Mouse (Mus musculus) hindbrain, postnatal 0 days (tissue): ENCODE measurements at regions not wholly inside any gene's neighbourhood (a gene's known extent, or its start where the extent isn't known, plus 50 kb on each side); places are given as distances from the start of the nearest gene placed in this dataset.

ENCODE experiments used
- ATAC-seq: fragments of 200-750 bp; cut with Nextera tagmentation; 2 replicates; pipeline ENCODE4 v1.8.0; 2017; ENCODE audit warnings: mild to moderate bottlenecking, moderate TSS enrichment, moderate library complexity
- DNase-seq: peaks from one replicate; pipeline ENCODE4 v3.0.0-alpha.2; 2015; ENCODE audit warnings: low spot score
- H3K27ac ChIP-seq: fragments of 300-500 bp; sonication (generic); 2 replicates; pipeline ENCODE4 v1.5.1; 2014; ENCODE audit warnings: mild to moderate bottlenecking
- H3K27me3 ChIP-seq: fragments of 300-500 bp; sonication (generic); 2 replicates; pipeline ENCODE4 v1.6.1; 2014; ENCODE audit warnings: low read length, mixed read lengths; ENCODE audit not compliant: insufficient read depth
- H3K36me3 ChIP-seq: fragments of 300-500 bp; sonication (generic); 2 replicates; pipeline ENCODE4 v1.6.1; 2014; ENCODE audit warnings: low read length, mixed read lengths; ENCODE audit not compliant: insufficient read depth
- H3K4me1 ChIP-seq: fragments of 300-500 bp; sonication (generic); 2 replicates; pipeline ENCODE4 v1.6.1; 2014; ENCODE audit warnings: antibody characterized with exemption, low read length, mixed read lengths; ENCODE audit not compliant: insufficient read depth
- H3K4me2 ChIP-seq: fragments of 300-500 bp; sonication (generic); 2 replicates; pipeline ENCODE4 v1.6.1; 2014; ENCODE audit warnings: low read depth, mild to moderate bottlenecking, low read length, moderate library complexity, mixed read lengths
- H3K4me3 ChIP-seq: fragments of 300-500 bp; sonication (generic); 2 replicates; pipeline ENCODE4 v1.5.1; 2014; ENCODE audit warnings: low read length
- H3K9ac ChIP-seq: fragments of 300-500 bp; sonication (generic); replicated peaks from 2 replicates; pipeline ENCODE4 v1.6.1; 2014; ENCODE audit warnings: mild to moderate bottlenecking, low read length, moderate library complexity, mixed read lengths
- H3K9me3 ChIP-seq: fragments of 300-500 bp; sonication (generic); 2 replicates; pipeline ENCODE4 v1.6.1; 2016; ENCODE audit warnings: low read length, mixed read lengths
- CTCF ChIP-seq: IDR thresholded peaks from 2 replicates; pipeline ENCODE4 v1.5.1; 2016; ENCODE audit warnings: antibody characterized with exemption, control low read depth, low read depth
- WGBS: fragments of 180-500 bp; shearing (Covaris S2); extraction: QIAGEN DNeasy Blood & Tissue Kit; methylation state at CpG from one replicate; pipeline ENCODE4 v1.1.7; 2014; 5-methylcytosine and 5-hydroxymethylcytosine counted together

DNA sequence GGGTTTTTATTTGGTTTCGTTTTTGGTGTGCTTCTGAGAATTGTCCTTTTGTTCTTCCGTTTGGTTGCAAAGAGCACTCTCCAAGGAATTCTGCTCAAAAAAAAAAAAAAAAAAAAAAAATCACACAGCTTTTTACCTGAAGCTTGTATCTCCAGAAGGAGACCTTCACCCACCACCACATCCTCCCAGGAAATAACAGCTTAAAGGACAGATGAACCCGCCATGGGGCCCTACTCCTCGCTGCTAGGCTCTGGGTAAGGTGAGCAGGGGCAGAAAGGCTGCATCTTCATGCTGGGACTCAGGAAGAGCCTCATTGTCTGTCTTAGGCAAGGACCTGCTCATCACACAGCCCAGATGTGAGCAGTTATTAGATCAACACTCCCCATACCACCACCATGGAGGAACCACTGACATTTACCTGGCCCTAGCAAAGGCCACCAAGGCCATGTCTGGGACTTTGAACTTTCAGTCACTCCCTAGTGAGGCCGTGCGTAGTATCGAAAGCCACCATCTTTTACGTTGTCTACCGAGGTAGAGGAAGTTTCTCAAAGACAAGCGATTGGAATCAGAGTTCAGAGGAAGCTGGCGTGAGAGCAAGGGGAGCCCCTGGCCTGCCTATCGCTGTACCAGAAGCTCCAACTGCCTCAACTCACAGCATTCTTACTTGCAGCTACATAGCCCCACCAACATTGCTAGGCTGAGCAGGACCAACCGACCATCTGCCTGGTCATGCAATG is 97.1 kb downstream of the Tomm20 start:
- Histone ChIP-seq H3K27ac (no peak overlapping the region), H3K4me2 (no peak overlapping the region), H3K4me3 (no peak overlapping the region), H3K9ac (no peak overlapping the region), H3K4me1 (no peaks in the 10 kb centered on the region), H3K27me3 (no peaks in the 10 kb centered on the region), H3K9me3 (no peaks in the 10 kb centered on the region), H3K36me3 (no peaks in the 10 kb centered on the region)
- TF ChIP-seq CTCF: no peak
- WGBS: 86% methylated on average over 13 of the region's 13 CpGs
- DNase-seq (no peak), ATAC-seq (no peak)

DNA sequence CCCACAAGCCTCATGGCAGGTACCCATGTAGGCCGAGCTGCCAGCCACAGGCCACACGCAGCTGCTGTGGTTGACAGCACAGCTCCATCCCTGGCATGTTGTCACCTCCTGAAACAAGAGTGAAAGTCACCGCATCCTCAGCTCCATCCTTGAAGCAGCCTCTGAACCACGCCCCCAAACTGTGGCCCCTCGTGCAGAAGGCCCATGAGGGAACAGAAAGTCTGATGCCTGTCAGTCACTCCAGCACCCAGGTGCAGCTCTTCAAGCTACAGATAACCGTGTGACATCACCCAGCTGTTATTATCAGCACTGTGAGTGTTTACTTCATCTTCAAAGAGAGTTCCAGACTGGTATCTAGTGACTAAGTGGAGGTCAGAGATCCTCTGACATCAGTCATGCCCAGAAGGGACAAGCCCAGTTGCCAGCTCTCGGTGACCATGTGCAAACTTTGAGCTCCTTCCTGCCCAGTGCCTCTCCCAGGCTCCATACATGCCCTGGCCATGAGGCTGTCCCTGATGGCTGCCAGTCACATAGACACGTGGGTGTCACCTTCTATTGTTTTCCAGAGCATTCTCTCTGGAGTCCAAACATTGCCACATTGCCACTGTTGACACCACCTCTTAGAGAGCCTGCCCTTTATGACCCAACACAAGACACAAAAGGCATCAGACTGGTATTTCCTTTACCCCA is 97.8 kb downstream of the Tomm20 start:
- H3K9ac ChIP-seq: no peak overlapping the region
- ATAC-seq: no peak

DNA sequence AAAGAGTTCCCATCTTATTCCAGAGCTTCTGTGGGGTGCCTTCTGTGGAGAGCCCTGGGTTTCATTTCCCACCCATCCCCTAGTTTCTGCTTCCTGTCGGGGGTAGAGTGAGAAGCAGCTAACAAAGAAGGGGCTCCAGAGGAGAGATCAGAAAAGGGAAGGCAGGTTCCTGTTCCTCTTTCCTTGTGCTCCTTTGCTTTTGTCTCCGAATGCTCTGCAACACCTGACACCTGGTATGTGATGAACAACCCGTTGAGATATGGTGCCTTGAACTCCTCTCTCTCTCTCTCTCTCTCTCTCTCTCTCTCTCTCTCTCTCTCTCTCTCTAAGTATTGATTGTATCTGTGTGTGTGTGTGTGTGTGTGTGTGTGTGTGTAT is 99.5 kb downstream of the Tomm20 start:
- no peak overlapping the region for H3K9ac ChIP-seq
- H3K36me3 ChIP-seq: no peaks in the 10 kb centered on the region
- no peak overlapping the region for H3K4me3 ChIP-seq
- TF ChIP-seq CTCF: no peak
- WGBS: 78% methylated on average over 3 of the region's 3 CpGs
- H3K27me3 ChIP-seq: no peaks in the 10 kb centered on the region
- no peaks in the 10 kb centered on the region for H3K4me1 ChIP-seq
- H3K4me2 ChIP-seq: no peak overlapping the region
- ATAC-seq (no peak), DNase-seq (no peak)
- no peak overlapping the region for H3K27ac ChIP-seq
- H3K9me3 ChIP-seq: no peaks in the 10 kb centered on the region

More for the DNA sequence above, 97.8 kb downstream of the Tomm20 start:
- Histone ChIP-seq H3K4me2 (no peak overlapping the region), H3K27me3 (no peaks in the 10 kb centered on the region), H3K27ac (no peak overlapping the region), H3K9me3 (no peaks in the 10 kb centered on the region), H3K36me3 (no peaks in the 10 kb centered on the region), H3K4me1 (no peaks in the 10 kb centered on the region), H3K4me3 (no peak overlapping the region)
- TF ChIP-seq CTCF: no peak
- WGBS: 66% methylated on average over 8 of the region's 8 CpGs
- DNase-seq: no peak

DNA sequence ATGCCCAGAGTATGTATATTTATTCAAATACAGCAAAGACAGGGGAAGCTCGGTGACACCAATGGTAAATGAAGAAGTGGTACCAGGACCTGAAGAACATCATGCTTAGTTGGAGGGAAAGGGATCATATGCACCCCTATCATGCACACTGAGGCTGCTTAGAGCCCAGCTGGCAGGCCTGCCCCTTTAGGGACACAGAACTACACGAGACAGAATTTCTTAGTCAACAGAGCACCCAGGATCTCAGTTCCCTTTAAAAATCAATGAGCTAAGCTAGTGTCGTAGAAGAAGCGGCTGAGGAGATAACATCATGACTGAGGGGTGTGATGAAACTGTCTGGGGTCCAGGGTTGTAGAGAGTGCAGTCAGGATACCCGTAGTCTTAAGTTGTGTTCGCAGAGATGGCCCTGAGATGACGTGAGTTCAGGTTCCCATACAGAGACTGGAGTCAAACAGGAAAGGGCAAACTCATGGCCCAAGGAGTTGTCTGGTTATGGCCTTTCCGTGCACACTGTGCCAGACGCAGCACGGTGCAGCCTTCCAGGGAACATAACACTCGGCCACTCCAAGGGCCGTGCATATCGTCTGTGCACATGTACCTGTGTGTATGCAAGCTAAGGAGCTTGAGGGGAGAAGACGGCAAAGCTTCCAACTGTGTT is 100.0 kb downstream of the Tomm20 start:
- H3K4me3 ChIP-seq: no peak overlapping the region
- no peak overlapping the region for H3K9ac ChIP-seq
- DNase-seq (no peak), ATAC-seq (no peak)
- H3K9me3 ChIP-seq: no peaks in the 10 kb centered on the region
- H3K27me3 ChIP-seq: no peaks in the 10 kb centered on the region
- H3K36me3 ChIP-seq: no peaks in the 10 kb centered on the region
- no peak overlapping the region for H3K27ac ChIP-seq
- TF ChIP-seq CTCF: no peak
- no peak overlapping the region for H3K4me2 ChIP-seq
- WGBS: 90% methylated on average over 14 of the region's 14 CpGs
- H3K4me1 ChIP-seq: no peaks in the 10 kb centered on the region

DNA sequence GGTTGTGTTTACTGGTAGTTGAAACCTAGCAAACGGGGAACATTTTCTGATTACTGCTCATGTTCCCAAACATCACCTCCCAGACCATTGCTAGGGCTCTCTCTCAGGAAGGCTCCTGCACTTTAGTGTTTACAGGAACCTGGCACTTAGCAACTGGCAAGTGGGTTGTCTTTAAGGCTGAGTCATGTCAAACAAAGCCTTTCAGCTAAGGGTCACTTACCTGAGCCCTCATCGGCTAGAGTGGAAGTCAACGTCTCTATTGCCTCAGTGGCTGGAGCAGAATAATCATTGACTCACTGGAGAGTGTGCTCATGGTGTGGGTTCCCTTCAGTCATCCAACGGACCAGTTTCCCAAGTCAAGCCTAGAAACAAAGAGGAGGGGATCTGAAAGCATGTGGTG is 101.0 kb downstream of the Tomm20 start:
- Histone ChIP-seq H3K36me3 (no peaks in the 10 kb centered on the region), H3K4me1 (peaks cover 5% of the 10 kb centered on the region), H3K27ac (no peak overlapping the region), H3K4me3 (no peak overlapping the region), H3K9ac (no peak overlapping the region), H3K9me3 (no peaks in the 10 kb centered on the region), H3K27me3 (no peaks in the 10 kb centered on the region), H3K4me2 (no peak overlapping the region)
- DNase-seq (no peak), ATAC-seq (no peak)
- TF ChIP-seq CTCF: no peak
- 90% methylated on average over 4 of the region's 4 CpGs for WGBS

DNA sequence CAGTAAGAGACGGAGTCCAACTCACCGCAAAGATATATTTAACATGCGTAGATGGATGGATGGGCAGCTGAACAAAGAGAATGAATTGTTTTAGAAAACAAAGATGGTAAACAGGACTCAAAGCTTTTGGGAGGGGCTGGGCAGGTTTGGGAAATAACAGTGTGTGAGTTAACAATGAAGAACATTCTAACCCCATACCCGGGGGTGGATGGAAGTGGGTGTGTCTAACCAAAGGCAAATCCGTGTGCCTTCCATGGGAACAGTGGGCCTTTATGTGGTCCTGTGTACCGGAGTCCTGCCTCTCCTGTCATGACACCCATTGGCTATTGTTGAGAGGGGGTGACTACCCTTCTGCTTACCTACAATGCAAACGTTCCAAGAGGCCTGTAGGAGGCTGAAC is 104.5 kb downstream of the Tomm20 start:
- Histone ChIP-seq H3K4me1 (peaks cover 17% of the 10 kb centered on the region), H3K4me3 (no peak overlapping the region), H3K9ac (no peak overlapping the region), H3K9me3 (no peaks in the 10 kb centered on the region), H3K36me3 (no peaks in the 10 kb centered on the region), H3K27ac (no peak overlapping the region), H3K27me3 (no peaks in the 10 kb centered on the region), H3K4me2 (no peak overlapping the region)
- no peak for DNase-seq
- no peak for TF ChIP-seq CTCF
- WGBS: 55% methylated on average over 7 of the region's 7 CpGs
- no peak for ATAC-seq
